Mouse (Mus musculus): Measurements from ENCODE around the gene Gm11077.

GRCm38 (mm10) chr6:140750371-140751080, 21.4 kb downstream of the Gm11077 start:
- TF ChIP-seq CTCF (IDR thresholded peaks at IDR 0.05; ENCODE audit: borderline replicate concordance, insufficient read depth, low read depth, low read length) (no peak), POLR2A (IDR thresholded peaks at IDR 0.05; ENCODE audit: borderline replicate concordance, insufficient read depth, low read length) (no peak)

All from cerebellum, adult 2 months (tissue).